Mouse (Mus musculus) intestine, embryonic 15.5 days (tissue): ENCODE measurements at regions not wholly inside any gene's neighbourhood (a gene's known extent, or its start where the extent isn't known, plus 50 kb on each side); places are given as distances from the start of the nearest gene placed in this dataset.
A peak's percentile ranks its signal among the peaks of the same experiment; 100 is the strongest.

Source experiments
- ATAC-seq: fragments of 200-750 bp; cut with Nextera tagmentation; 2 replicates; pipeline ENCODE4 v1.8.0; 2017; ENCODE audit warnings: moderate TSS enrichment, moderate library complexity
- H3K27ac ChIP-seq: fragments of 300-500 bp; sonication (generic); 2 replicates; pipeline ENCODE4 v1.5.1; 2015; ENCODE audit warnings: mild to moderate bottlenecking, inconsistent platforms
- H3K27me3 ChIP-seq: fragments of 300-500 bp; sonication (generic); replicated peaks from 2 replicates; pipeline ENCODE4 v1.6.1; 2015; ENCODE audit warnings: inconsistent platforms
- H3K36me3 ChIP-seq: fragments of 300-500 bp; sonication (generic); 2 replicates; pipeline ENCODE4 v1.6.1; 2015; ENCODE audit warnings: inconsistent platforms
- H3K4me1 ChIP-seq: fragments of 300-500 bp; sonication (generic); replicated peaks from 2 replicates; pipeline ENCODE4 v1.6.1; 2015; ENCODE audit warnings: inconsistent platforms
- H3K4me2 ChIP-seq: fragments of 300-500 bp; sonication (generic); replicated peaks from 2 replicates; pipeline ENCODE4 v1.6.1; 2015; ENCODE audit warnings: mild to moderate bottlenecking, inconsistent platforms
- H3K4me3 ChIP-seq: fragments of 300-500 bp; sonication (generic); replicated peaks from 2 replicates; pipeline ENCODE4 v1.5.1; 2015; ENCODE audit warnings: inconsistent platforms
- H3K9ac ChIP-seq: fragments of 300-500 bp; sonication (generic); 2 replicates; pipeline ENCODE4 v1.6.1; 2015; ENCODE audit warnings: inconsistent platforms
- H3K9me3 ChIP-seq: fragments of 300-500 bp; sonication (generic); 2 replicates; pipeline ENCODE4 v1.6.1; 2016; ENCODE audit warnings: inconsistent platforms
- WGBS: fragments of 180-500 bp; shearing (Covaris S2); methylation state at CpG from one replicate; pipeline ENCODE4 v1.1.7; 2015; 5-methylcytosine and 5-hydroxymethylcytosine counted together

DNA sequence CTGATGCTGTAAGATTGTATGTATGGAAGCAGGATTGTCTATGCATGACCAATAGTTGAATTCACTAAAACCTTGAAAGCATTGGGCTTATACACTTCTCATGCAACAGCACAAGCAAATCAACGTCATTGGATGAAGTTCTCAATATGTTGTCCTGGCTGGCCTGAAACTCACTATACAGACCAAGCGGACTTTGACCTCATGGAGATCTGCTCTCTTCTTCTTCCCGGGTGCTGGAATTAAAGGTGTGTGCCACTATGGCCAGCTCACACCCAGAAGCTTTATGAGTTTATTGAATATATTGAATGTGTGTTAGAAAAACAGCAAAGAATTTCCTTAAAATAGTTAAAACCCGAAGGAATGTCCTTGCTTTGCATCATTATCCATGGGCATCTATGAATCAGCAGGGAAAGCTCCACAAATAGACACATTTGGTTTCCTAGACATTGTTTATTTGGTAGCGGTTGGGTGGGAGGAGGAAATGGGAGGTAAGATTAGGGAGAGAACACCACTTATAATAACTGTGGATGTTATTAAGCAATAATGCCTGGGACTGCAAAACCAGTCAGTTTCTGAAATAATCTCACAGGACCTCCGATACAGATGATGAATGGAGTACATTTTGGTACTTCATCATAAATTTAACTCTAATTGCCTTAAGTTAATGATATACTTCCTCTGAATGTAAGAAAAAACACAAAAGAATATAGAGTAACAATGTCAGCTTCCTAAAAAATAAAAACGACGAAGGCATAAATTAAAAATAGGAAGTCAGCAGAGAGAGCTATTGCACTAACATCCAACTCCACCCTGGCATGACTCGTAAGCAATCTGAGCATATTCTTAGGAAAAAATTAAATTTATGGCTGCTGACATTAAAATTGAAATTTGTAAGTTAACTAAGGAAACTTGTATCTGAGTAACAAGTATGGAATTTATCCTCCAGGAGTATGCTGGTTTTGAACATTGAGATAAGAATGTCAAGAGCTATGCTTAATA is 84.5 kb upstream of the Bmp2 start:
- Histone ChIP-seq H3K27me3 (no peaks in the 10 kb centered on the region), H3K9ac (no peak overlapping the region), H3K4me2 (no peak overlapping the region), H3K9me3 (no peaks in the 10 kb centered on the region), H3K27ac (no peak overlapping the region), H3K4me1 (no peaks in the 10 kb centered on the region), H3K4me3 (no peak overlapping the region), H3K36me3 (no peaks in the 10 kb centered on the region)
- ATAC-seq, result peak; percentile 89
- 65% methylated on average over 9 of the region's 9 CpGs for WGBS

DNA sequence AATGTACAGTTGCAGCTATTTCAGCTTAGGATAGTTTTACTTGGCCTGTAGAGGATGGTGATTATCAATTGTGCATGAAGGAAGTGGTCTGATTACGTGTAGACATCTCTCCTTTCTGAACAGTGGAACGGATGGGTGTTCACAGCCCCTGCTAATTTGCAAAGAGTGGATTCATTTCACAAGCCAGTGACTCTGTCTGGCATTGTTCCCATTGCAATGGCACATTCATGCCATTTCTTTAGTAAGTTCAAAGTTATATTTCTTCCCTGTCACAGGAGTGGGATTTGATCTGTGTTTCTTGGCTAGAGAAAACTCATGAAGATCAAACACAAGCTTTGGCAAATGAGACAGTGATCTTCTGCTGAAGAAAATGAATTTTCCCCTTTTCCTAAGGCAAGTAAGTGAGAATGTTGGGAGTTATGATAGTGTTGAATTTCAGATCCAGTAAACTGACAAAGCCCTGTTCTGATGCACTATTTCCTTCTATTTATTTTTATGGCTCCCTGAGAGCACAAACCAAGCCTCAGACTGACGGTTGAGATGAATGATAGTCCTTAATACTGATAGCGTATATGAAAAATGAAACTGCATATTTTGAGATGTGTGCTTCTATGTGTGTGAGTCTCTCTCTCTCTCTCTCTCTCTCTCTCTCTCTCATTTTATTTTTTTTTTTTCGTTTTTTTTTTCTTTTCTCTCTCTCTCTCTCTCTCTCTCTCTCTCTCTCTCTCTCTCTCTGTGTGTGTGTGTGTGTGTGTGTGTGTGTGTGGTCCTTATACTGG is 78.8 kb upstream of the Bmp2 start:
- H3K27ac ChIP-seq, result no peak overlapping the region
- H3K4me1 ChIP-seq, result no peaks in the 10 kb centered on the region
- H3K4me3 ChIP-seq, result no peak overlapping the region
- no peaks in the 10 kb centered on the region for H3K36me3 ChIP-seq
- no peak overlapping the region for H3K4me2 ChIP-seq
- no peaks in the 10 kb centered on the region for H3K27me3 ChIP-seq
- no peaks in the 10 kb centered on the region for H3K9me3 ChIP-seq
- H3K9ac ChIP-seq, result no peak overlapping the region
- no peak for ATAC-seq
- 62% methylated on average over 5 of the region's 5 CpGs for WGBS

DNA sequence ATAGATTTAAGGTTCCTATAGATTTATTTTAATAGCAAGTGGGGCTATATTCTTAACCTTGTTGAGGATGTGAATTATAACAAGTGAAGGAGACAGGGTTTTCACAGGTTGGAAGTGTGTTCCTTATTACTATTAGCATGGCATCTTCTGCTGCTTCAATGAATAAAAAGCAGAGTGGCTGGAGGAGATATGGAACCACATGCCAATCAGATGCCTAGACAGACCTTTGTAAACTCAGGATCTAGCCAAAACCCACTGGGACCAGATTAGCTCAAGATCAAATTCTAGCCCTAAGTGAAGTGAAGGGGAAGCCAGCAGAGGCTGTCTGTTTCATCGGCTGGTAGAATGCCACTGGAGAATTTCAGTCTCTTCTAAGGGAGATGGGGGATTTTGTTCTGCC is 77.8 kb upstream of the Bmp2 start:
- no peak for ATAC-seq
- Histone ChIP-seq H3K27ac (no peak overlapping the region), H3K27me3 (no peaks in the 10 kb centered on the region), H3K4me3 (no peak overlapping the region), H3K9me3 (no peaks in the 10 kb centered on the region), H3K36me3 (no peaks in the 10 kb centered on the region), H3K9ac (no peak overlapping the region), H3K4me2 (no peak overlapping the region), H3K4me1 (no peaks in the 10 kb centered on the region)
- 79% methylated on average over 1 of the region's 1 CpGs for WGBS

DNA sequence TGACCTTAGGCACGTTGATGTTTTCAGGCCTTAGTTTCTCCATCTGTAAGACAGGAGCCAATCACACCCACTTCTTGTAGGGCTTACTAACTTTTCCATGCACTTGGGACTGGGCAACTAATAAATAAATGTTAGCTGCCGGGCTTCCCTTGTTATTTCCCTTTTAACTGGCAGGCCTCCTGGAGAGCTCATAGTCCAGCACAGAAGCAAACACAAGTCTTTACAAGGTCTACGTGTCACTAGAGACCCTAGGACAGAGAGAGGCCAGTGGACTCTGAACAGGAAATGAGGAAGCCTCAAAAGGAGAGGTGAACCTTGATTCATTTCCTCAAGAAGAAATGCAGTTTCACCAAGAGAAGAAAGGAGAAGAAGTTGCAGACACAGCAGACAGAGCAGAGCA is 71.1 kb upstream of the Bmp2 start:
- no peaks in the 10 kb centered on the region for H3K36me3 ChIP-seq
- H3K4me2 ChIP-seq, result 0 out of 2 replicates have a peak overlapping the region, but pooled peaks have one; percentile 3
- no peak overlapping the region for H3K9ac ChIP-seq
- 59% methylated on average over 3 of the region's 3 CpGs for WGBS
- no peaks in the 10 kb centered on the region for H3K9me3 ChIP-seq
- H3K27ac ChIP-seq, result peak overlapping the region; percentile 23; the same call in 1 of the 2 replicates
- H3K4me3 ChIP-seq, result no peak overlapping the region
- ATAC-seq, result peak; percentile 94
- no peaks in the 10 kb centered on the region for H3K27me3 ChIP-seq
- no peaks in the 10 kb centered on the region for H3K4me1 ChIP-seq

DNA sequence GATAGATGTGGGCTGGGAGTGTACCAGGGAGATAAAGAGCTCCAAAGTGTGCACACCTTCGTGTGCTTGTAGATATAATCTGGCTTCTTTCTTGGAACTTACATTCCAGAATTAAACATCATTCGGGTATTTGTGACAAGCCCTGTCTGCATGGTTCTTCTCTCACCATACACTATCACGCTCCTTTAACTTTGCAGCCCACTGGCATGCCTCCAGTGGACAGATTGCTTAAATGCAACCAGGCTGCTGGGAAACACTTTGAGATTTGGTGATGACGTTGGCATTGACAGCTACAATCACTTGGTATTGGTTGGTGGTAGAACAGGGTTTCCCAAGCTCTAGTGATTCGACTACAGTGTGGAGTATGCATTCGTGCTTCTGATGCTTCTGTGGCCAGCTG is 70.7 kb upstream of the Bmp2 start:
- no peak overlapping the region for H3K9ac ChIP-seq
- H3K9me3 ChIP-seq, result no peaks in the 10 kb centered on the region
- H3K36me3 ChIP-seq, result no peaks in the 10 kb centered on the region
- peak overlapping the region; percentile 23; the same call in 1 of the 2 replicates for H3K27ac ChIP-seq
- WGBS, result 73% methylated on average over 6 of the region's 6 CpGs
- H3K4me2 ChIP-seq, result 0 out of 2 replicates have a peak overlapping the region, but pooled peaks have one; percentile 3
- no peaks in the 10 kb centered on the region for H3K4me1 ChIP-seq
- H3K27me3 ChIP-seq, result no peaks in the 10 kb centered on the region
- peak; percentile 35 for ATAC-seq
- H3K4me3 ChIP-seq, result no peak overlapping the region

DNA sequence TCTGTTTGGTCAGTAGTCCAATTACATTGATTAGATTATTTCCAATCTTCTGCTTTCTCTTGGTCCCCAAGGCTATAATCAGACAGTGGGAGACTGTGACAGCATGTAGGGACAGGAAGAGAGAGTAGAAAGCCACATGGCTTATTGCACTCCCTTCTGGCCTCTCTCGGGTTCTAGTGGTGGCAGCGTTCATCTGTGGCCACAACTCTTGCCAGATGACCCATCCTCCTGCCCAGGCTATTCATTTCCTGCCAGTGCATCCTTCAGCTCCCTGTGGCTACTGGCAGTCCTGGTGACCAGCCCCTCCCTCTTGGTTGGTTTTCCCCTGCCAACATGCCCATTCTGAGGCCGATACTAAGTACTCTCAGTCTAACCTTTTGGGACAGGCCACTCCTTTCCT is 70.2 kb upstream of the Bmp2 start:
- Histone ChIP-seq H3K4me1 (no peaks in the 10 kb centered on the region), H3K9me3 (no peaks in the 10 kb centered on the region), H3K27me3 (no peaks in the 10 kb centered on the region), H3K4me3 (no peak overlapping the region), H3K36me3 (no peaks in the 10 kb centered on the region), H3K4me2 (no peak overlapping the region), H3K27ac (no peak overlapping the region), H3K9ac (no peak overlapping the region)
- peak; percentile 13 for ATAC-seq
- WGBS, result 88% methylated on average over 3 of the region's 3 CpGs

DNA sequence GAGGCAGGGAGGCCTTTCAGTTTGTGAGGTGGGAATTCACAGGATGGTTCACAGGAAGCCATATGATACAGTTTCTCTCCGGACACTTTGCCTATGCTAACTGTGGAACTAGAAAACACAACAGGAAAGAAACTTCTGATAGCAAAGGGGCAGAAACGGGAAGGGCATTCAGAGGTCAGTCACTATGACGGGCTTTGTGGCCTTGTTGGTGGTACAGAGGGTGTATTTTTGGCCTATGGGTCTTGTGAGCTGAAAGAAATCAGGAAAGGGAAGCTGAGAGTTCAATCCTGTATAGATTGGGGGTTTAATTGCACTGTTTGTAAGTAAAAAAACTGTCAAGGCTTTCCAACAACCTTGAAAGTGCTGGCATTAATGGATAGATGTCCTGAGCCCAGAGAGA is 56.5 kb upstream of the Bmp2 start:
- no peaks in the 10 kb centered on the region for H3K4me1 ChIP-seq
- ATAC-seq, result no peak
- H3K9ac ChIP-seq, result no peak overlapping the region
- H3K27me3 ChIP-seq, result no peaks in the 10 kb centered on the region
- H3K4me3 ChIP-seq, result no peak overlapping the region
- H3K36me3 ChIP-seq, result no peaks in the 10 kb centered on the region
- no peak overlapping the region for H3K27ac ChIP-seq
- no peaks in the 10 kb centered on the region for H3K9me3 ChIP-seq
- 80% methylated on average over 3 of the region's 3 CpGs for whole genome bisulfite sequencing
- H3K4me2 ChIP-seq, result no peak overlapping the region

DNA sequence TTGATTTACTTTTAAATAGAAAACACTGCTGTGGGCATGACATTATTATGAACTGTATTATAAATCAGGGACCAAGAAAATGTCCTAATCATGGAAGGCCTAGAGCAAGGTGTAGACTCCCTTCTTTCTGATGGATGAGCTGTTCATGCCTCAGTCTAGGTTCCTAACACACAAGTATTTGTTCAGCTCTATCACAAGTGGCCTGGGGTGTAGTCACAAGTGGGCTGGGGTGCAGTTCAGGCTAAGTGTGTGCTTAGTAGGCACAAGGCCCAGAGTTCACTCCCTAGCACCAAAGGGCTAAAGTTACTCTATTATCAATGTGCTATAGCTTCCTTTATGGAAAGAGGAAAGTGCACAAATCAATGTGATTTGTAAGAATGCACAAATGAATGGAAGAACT is 55.6 kb upstream of the Bmp2 start:
- Histone ChIP-seq H3K9ac (no peak overlapping the region), H3K9me3 (no peaks in the 10 kb centered on the region), H3K27ac (no peak overlapping the region), H3K4me1 (no peaks in the 10 kb centered on the region), H3K36me3 (no peaks in the 10 kb centered on the region), H3K4me3 (no peak overlapping the region), H3K27me3 (no peaks in the 10 kb centered on the region), H3K4me2 (no peak overlapping the region)
- ATAC-seq, result no peak

DNA sequence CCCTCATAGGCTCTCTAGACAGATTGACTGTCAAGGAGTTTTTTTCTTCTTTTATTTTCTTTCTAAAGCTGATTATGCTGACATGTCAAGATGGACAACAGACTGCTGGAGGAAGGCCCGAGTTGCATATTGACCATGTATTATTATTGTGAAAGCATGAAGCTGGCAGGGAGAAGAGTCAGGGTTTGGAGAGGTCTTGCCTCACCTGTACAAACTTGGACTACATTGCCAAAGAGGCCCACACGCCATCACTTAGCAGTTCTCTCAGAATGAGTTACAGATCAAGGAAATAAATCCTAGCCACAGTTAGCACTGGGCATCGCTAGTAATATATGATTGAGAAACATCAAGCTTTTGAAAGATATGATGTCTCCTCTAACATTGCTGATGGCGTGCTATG is 54.9 kb upstream of the Bmp2 start:
- no peaks in the 10 kb centered on the region for H3K4me1 ChIP-seq
- H3K4me3 ChIP-seq, result no peak overlapping the region
- ATAC-seq, result no peak
- H3K9me3 ChIP-seq, result no peaks in the 10 kb centered on the region
- H3K4me2 ChIP-seq, result no peak overlapping the region
- H3K27ac ChIP-seq, result no peak overlapping the region
- H3K36me3 ChIP-seq, result no peaks in the 10 kb centered on the region
- WGBS, result 85% methylated on average over 4 of the region's 4 CpGs
- no peaks in the 10 kb centered on the region for H3K27me3 ChIP-seq
- H3K9ac ChIP-seq, result no peak overlapping the region

DNA sequence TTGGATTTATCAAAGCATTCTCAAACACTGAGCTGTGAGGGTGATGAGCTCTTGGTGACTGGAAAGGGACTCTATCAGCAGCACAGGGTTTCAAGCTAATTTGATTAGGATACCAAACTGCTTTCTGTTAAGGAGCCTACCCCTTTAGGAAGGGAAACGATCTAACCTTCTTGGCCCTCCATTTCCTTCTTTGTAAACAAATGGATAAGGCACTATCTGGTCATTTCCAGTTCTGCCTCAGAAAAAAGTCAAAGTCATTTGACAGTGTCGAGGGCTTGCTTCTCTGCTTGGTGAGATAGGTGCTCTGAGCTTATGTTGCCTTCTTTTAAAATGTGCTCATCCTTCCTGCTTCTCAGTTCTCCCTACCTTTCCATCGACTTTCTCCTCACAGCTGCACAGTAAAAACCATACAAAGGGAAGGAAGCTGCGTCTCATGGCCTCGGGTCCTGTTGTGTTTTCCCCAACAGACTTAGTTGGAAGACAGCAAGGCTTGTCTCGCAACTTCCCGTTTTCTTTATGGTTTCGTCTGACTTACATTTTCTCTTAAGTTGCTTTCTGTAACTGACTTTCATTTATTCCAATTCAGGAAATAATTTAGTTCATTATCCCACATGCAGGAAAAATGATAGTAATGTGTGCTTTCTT is 54.3 kb upstream of the Bmp2 start:
- H3K4me2 ChIP-seq, result no peak overlapping the region
- peak overlapping the region; percentile 77 for H3K27ac ChIP-seq
- no peaks in the 10 kb centered on the region for H3K9me3 ChIP-seq
- H3K27me3 ChIP-seq, result no peaks in the 10 kb centered on the region
- no peaks in the 10 kb centered on the region for H3K36me3 ChIP-seq
- ATAC-seq, result no peak
- 62% methylated on average over 8 of the region's 8 CpGs for WGBS
- no peak overlapping the region for H3K4me3 ChIP-seq
- H3K4me1 ChIP-seq, result no peaks in the 10 kb centered on the region
- no peak overlapping the region for H3K9ac ChIP-seq

DNA sequence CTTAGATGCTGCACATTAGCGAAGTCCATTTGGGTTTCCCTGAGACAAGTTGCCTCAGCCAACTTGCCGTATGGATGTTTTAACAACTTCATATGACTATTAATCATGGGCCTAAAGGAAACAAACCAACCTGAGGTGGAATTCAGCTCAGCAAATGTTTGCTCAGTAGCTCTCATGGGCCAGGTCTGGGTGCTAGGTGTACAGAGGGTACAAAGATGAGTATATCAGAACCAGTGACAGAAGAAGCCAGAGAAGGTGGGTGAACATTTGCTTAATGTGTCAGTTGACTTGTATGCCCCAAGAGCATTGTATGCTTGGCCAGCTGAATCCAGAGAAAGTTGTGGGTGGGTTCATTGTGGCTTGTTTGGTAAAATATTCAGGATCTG is 53.8 kb upstream of the Bmp2 start:
- Histone ChIP-seq H3K4me1 (no peaks in the 10 kb centered on the region), H3K27ac (peak overlapping the region; percentile 77), H3K9ac (no peak overlapping the region), H3K36me3 (no peaks in the 10 kb centered on the region), H3K4me3 (no peak overlapping the region), H3K4me2 (peak overlapping the region; percentile 14; the same call in 1 of the 2 replicates), H3K9me3 (no peaks in the 10 kb centered on the region), H3K27me3 (no peaks in the 10 kb centered on the region)
- 56% methylated on average over 2 of the region's 2 CpGs for WGBS
- ATAC-seq, result peak; percentile 50

DNA sequence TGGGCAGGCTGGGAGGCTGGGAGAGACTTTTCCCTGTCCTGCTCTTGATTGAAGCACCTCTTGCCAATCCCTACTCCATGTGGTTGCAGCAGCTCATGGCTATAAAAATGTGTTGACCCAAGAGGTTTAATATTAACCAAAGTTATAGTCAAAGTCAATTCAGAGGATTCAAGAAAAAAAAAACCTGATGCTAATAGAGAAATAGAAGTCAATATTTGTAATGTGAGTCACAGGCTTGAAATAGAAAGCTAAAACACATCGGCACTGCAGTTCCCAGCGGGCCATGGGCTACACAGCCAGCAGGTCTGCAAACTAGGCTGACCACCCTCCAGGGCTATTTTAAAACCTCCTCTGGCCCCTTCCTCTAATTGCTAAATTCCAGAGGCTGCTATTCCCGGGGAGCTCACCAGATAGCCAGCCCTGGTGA is 53.2 kb upstream of the Bmp2 start:
- no peaks in the 10 kb centered on the region for H3K9me3 ChIP-seq
- H3K9ac ChIP-seq, result no peak overlapping the region
- H3K36me3 ChIP-seq, result no peaks in the 10 kb centered on the region
- no peaks in the 10 kb centered on the region for H3K4me1 ChIP-seq
- H3K27ac ChIP-seq, result peak overlapping the region; percentile 77
- peak; percentile 92 for ATAC-seq
- H3K4me3 ChIP-seq, result no peak overlapping the region
- no peaks in the 10 kb centered on the region for H3K27me3 ChIP-seq
- 48% methylated on average over 3 of the region's 3 CpGs for WGBS
- H3K4me2 ChIP-seq, result 0 out of 2 replicates have a peak overlapping the region, but pooled peaks have one; percentile 18
